Mouse (Mus musculus): ENCODE results near the gene Glis2. TPM values are rescaled to one million over a fixed set of nuclear protein-coding genes. Genes with fewer than 3 reads are reported as not detected.

The Glis2 gene
- polyA plus RNA-seq, 1 experiment, result 23.6 TPM

Other genes with a start within 250 kb of the Glis2 start
- gene Adcy9, start 174.2 kb upstream of the Glis2 start, polyA plus RNA-seq (2012; fragmentation: generic; extraction: Trizol), result 2.2 TPM
- 11.4 TPM for gene Srl, start 52.9 kb upstream of the Glis2 start, polyA plus RNA-seq (2012; fragmentation: generic; extraction: Trizol)
- 19.0 TPM for gene Tfap4, start 34.9 kb upstream of the Glis2 start, polyA plus RNA-seq (2012; fragmentation: generic; extraction: Trizol)
- 94.8 TPM for gene Pam16, start 30.3 kb downstream of the Glis2 start, polyA plus RNA-seq (2012; fragmentation: generic; extraction: Trizol)
- gene Vasn, start 45.2 kb downstream of the Glis2 start, polyA plus RNA-seq (2012; fragmentation: generic; extraction: Trizol), result 49.6 TPM
- gene Dnaja3, start 45.3 kb downstream of the Glis2 start, polyA plus RNA-seq (2012; fragmentation: generic; extraction: Trizol), result 33.0 TPM
- 6.0 TPM for gene Coro7, start 85.1 kb downstream of the Glis2 start, polyA plus RNA-seq (2012; fragmentation: generic; extraction: Trizol)
- gene Nmral1, start 124.6 kb downstream of the Glis2 start, polyA plus RNA-seq (2012; fragmentation: generic; extraction: Trizol), result 45.1 TPM
- 42.6 TPM for gene Hmox2, start 131.6 kb downstream of the Glis2 start, polyA plus RNA-seq (2012; fragmentation: generic; extraction: Trizol)
- 22.0 TPM for gene Cdip1, start 195.6 kb downstream of the Glis2 start, polyA plus RNA-seq (2012; fragmentation: generic; extraction: Trizol)
- 0.14 TPM for gene 4930562C15Rik, start 240.7 kb downstream of the Glis2 start, polyA plus RNA-seq (2012; fragmentation: generic; extraction: Trizol)

Data from C2C12 (cell line).